Mouse (Mus musculus): ENCODE measurements around the gene Gm49369.
"Not testable (repeated sequence)": the region's sequence is repeated elsewhere in the genome, so short reads cannot be mapped to it uniquely, and the experiment has no call there.

Gm49369 gene

GRCm38 (mm10) chr7:142328507-142328906 lies 54.0 kb downstream of the Gm49369 start:
- no peak for DNase-seq (ENCODE audit: low spot score)

- DNase-seq (ENCODE audit: low spot score), result no peak
Measured at GRCm38 (mm10) chr7:142326714-142327445, 55.6 kb downstream of the Gm49369 start.

DNA sequence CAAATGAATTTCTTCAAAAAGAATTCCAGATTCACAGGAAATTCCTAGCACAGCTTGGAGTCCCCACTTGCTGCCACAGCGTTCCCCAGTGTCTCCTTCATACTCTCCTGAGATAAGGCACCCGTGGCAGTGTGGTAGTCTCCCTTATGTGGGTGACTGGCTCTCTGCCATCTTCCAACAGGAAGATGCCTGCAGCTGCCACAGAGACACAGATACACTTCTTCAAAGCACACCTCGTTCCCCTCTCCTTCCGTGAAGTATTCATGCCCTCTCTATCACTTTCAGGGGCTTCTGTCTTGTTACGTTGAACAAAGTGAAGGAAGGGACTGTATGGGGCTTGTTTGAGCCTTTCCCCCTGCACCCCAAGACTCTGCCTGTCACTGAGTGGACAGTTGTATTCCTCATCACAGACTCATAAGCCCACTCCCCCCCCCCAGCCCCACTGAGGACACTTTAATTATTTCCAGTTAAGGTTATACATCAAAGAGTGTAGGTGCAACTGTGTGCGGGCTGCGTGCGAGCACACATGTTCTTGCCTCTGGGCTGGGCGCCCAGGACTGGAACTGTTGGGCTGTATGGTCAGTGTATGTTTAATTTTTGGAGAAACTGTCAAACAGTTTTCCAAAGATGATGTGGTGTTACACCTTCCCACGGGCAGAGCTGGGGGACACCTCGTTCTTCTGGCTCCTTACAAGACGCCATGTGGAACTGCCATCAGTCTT lies 58.9 kb downstream of the Gm49369 start:
- DNase-seq (ENCODE audit: low spot score), result no peak

GRCm38 (mm10) chr7:142322641-142323040 lies 59.8 kb downstream of the Gm49369 start:
- no peak for DNase-seq (ENCODE audit: low spot score)

GRCm38 (mm10) chr7:142321637-142322306 lies 60.7 kb downstream of the Gm49369 start:
- DNase-seq (ENCODE audit: low spot score), result not testable (repeated sequence)
